ENCODE assay signal across 12 mouse cellular contexts in the genomic region with DNA sequence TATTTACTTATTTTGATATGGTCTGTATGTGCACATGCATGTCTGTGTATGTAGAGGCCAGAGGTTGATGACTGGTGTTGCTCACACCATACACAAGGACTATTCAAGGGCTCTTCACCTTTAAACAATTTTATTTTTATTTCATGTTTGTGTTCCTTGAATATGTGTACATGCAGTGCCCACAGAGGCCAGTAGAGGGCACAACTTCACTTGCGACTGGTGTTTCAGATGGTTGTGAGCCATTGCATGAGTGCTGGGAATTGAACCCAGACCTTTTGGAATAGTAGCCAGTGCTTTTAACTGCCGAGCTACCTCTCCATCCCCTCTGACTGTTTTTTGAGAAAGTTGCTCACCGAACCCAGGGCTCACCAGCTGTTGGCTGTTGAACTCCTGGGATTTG. TPM values are rescaled to one million over a fixed set of nuclear protein-coding genes. Genes with fewer than 3 reads are reported as not detected.
DNase-seq lines count a peak whose midpoint lies in the region; ATAC-seq and TF ChIP-seq lines count a peak whose summit lies in the region.
"Had no signal": no experiment of that assay in that cellular context is flagged by ENCODE, and none has a peak within 500 bp of the region (broad histone marks: within the 10 kb centered on the region; RNA-seq: fewer than 3 reads in every experiment).

No protein-coding gene starts in this region.

- peak; percentile 66 for TF ChIP-seq CTCF in layer of hippocampus, adult 2 months (conservative IDR thresholded peaks at IDR 0.05)
- TF ChIP-seq CTCF in G1E (IDR thresholded peaks at IDR 0.05; ENCODE audit: low read depth, low read length): peak; percentile 28; the same call in 1 of the 2 replicates

- no peak overlapping the region for H3K9ac ChIP-seq in liver, embryonic 13.5 days
- H3K9ac ChIP-seq in hindbrain, embryonic 16.5 days (ENCODE audit: low read depth, low read length): no peak overlapping the region
- H3K9ac ChIP-seq: heart, embryonic 12.5 days; hindbrain, embryonic 12.5 days; limb, embryonic 15.5 days had no signal

- no peak overlapping the region for H3K4me3 ChIP-seq in layer of hippocampus, adult 2 months
- H3K4me3 ChIP-seq in G1E (ENCODE audit: low read depth, low read length): no peak overlapping the region; the same call in 1 of the 2 replicates
- no peak overlapping the region for H3K4me3 ChIP-seq in liver, embryonic 13.5 days (replicated peaks)
- no peak overlapping the region for H3K4me3 ChIP-seq in hindbrain, embryonic 16.5 days (ENCODE audit: low read length)
- H3K4me3 ChIP-seq: heart, embryonic 12.5 days; hindbrain, embryonic 12.5 days; limb, embryonic 15.5 days had no signal

- ATAC-seq in G1E (ENCODE audit: extremely low read depth, insufficient number of reproducible peaks, low FRiP score, poor library complexity, severe bottlenecking): no peak
- ATAC-seq in liver, embryonic 13.5 days (ENCODE audit: low read depth): no peak
- no peak for ATAC-seq in hindbrain, embryonic 16.5 days

- no peaks in the 10 kb centered on the region for H3K27me3 ChIP-seq in G1E (ENCODE audit: insufficient read depth, low read length)
- no peaks in the 10 kb centered on the region for H3K27me3 ChIP-seq in liver, embryonic 13.5 days
- no peaks in the 10 kb centered on the region for H3K27me3 ChIP-seq in hindbrain, embryonic 16.5 days (replicated peaks; ENCODE audit: control insufficient read depth, insufficient read depth, low read length)
- H3K27me3 ChIP-seq: heart, embryonic 12.5 days; hindbrain, embryonic 12.5 days; limb, embryonic 15.5 days had no signal

- no peak overlapping the region for H3K4me2 ChIP-seq in liver, embryonic 13.5 days
- no peak overlapping the region for H3K4me2 ChIP-seq in hindbrain, embryonic 16.5 days (ENCODE audit: low read length)
- H3K4me2 ChIP-seq: heart, embryonic 12.5 days; hindbrain, embryonic 12.5 days; limb, embryonic 15.5 days had no signal

- DNase-seq in layer of hippocampus, adult 2 months (ENCODE audit: low spot score in 2 of 2): no peak
- DNase-seq in layer of hippocampus, adult 9-11 months: no peak
- peak; percentile 40 for DNase-seq in CD4-positive helper T cell, adult 2 months (ENCODE audit: low read depth, low spot score)
- DNase-seq in G1E (ENCODE audit: low spot score): no peak
- no peak for DNase-seq in liver, embryonic 13.5 days
- DNase-seq in frontal cortex, postnatal 10 days (ENCODE audit: low spot score in 2 of 2): no peak
- DNase-seq: kidney, postnatal 10 days; spleen, adult 18-20 months had no signal

- H3K27ac ChIP-seq in layer of hippocampus, adult 2 months: no peak overlapping the region
- peak overlapping the region; percentile 94 for H3K27ac ChIP-seq in liver, embryonic 13.5 days
- H3K27ac ChIP-seq in hindbrain, embryonic 16.5 days (ENCODE audit: low read depth, low read length): no peak overlapping the region
- H3K27ac ChIP-seq: hindbrain, embryonic 12.5 days; limb, embryonic 15.5 days had no signal

- H3K9me3 ChIP-seq in G1E (replicated peaks): peaks cover 3% of the 10 kb centered on the region; the same call in 1 of the 2 replicates
- no peaks in the 10 kb centered on the region for H3K9me3 ChIP-seq in liver, embryonic 13.5 days (replicated peaks)
- no peaks in the 10 kb centered on the region for H3K9me3 ChIP-seq in hindbrain, embryonic 16.5 days (ENCODE audit: control insufficient read depth, low read length)
- H3K9me3 ChIP-seq: limb, embryonic 15.5 days had no signal

- H3K4me1 ChIP-seq in G1E (ENCODE audit: insufficient read depth, low read depth, low read length): peaks cover 87% of the 10 kb centered on the region
- H3K4me1 ChIP-seq in liver, embryonic 13.5 days (replicated peaks): peaks cover 96% of the 10 kb centered on the region
- peaks cover 11% of the 10 kb centered on the region for H3K4me1 ChIP-seq in hindbrain, embryonic 16.5 days (ENCODE audit: control insufficient read depth, insufficient read depth, low read depth, low read length)

- 86% methylated on average over 3 of the region's 3 CpGs for WGBS in liver, embryonic 13.5 days (ENCODE audit: insufficient replicate concordance)
- WGBS in hindbrain, embryonic 16.5 days: 98% methylated on average over 3 of the region's 3 CpGs

- peaks cover 55% of the 10 kb centered on the region for H3K36me3 ChIP-seq in G1E (replicated peaks)
- H3K36me3 ChIP-seq in liver, embryonic 13.5 days: peaks cover 19% of the 10 kb centered on the region
- H3K36me3 ChIP-seq in hindbrain, embryonic 16.5 days (ENCODE audit: control insufficient read depth, insufficient read depth, low read length): no peaks in the 10 kb centered on the region
- H3K36me3 ChIP-seq: heart, embryonic 12.5 days; hindbrain, embryonic 12.5 days; limb, embryonic 15.5 days had no signal

RNA-seq across cellular contexts. Expression of gene Cyth3, which starts 8.0 kb away (rescaled TPM):
- total RNA-seq in layer of hippocampus, adult 2 months (2021): 10 to 100 TPM; 43.7 to 46.1 TPM
- 242 and 246 TPM in 2 replicates for total RNA-seq in G1E (2014; fragmentation: Nextera tagmentation)
- total RNA-seq in G1E (2017): 174 and 191 TPM in 2 replicates
- polyA plus RNA-seq in G1E (2012): 70.4 and 76.3 TPM in 2 replicates
- 35.0 and 42.2 TPM in 2 replicates for polyA plus RNA-seq in liver, embryonic 13.5 days (2015; fragmentation: Nextera tagmentation; extraction: Ambion mirVana)
- polyA plus RNA-seq in hindbrain, embryonic 16.5 days (2015; fragmentation: Nextera tagmentation; extraction: Ambion mirVana): 41.6 and 45.8 TPM in 2 replicates
